Comparison of ENCODE assay signal across 8 mouse cellular contexts in the genomic region with DNA sequence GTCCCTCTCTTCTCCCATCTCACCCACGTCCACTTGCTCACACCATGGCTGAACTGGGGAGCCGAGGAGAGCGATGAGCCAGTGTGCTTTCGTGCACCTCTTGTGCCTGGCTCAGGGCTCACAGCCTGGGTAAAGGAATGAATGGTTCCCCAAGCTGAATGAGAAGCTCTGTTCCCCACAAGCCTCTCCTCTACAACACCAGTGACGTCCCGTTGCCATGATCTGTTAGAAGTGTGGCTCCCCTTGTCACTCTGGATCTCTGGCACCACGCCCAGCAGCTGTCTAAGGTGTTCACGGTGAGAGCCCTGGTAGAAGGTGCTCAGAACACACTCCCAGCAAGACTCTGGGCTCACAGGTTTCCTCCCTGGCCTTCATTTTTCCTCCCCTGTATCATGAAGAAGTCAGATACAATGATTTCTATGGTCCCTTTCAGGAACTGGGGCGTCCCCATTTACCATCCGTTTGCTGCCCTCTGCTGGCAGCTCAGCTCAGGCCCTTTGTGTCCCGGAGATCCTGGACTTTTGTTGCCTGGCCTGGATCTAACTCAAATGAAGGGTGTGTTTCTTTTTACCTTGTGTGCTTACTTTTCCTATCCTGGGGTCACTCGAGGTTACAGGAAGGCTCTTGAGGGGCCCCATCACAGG. TPM values are rescaled to one million over a fixed set of nuclear protein-coding genes. Genes with fewer than 3 reads are reported as not detected.
A peak's percentile ranks its signal among the peaks of the same experiment; 100 is the strongest.
DNase-seq lines count a peak whose midpoint lies in the region; ATAC-seq and TF ChIP-seq lines count a peak whose summit lies in the region.

No protein-coding gene starts in this region.

- peak; percentile 92 for DNase-seq in brain, embryonic 14.5 days (ENCODE audit: low read depth)
- peak; percentile 75 to 83 for DNase-seq in heart, postnatal 36 days
- peak; percentile 88 for DNase-seq in layer of hippocampus, adult 11-12 months (ENCODE audit: low spot score)
- peak; percentile 84 for DNase-seq in liver, postnatal 0 days
- peak; percentile 91 for DNase-seq in testis, postnatal 10 days (ENCODE audit: low spot score)

- 42% methylated on average over 12 of the region's 12 CpGs for WGBS in liver, postnatal 0 days (ENCODE audit: insufficient replicate concordance)
- 40% methylated on average over 12 of the region's 12 CpGs for WGBS in neural tube, embryonic 15.5 days

- no peak overlapping the region for H3K9ac ChIP-seq in liver, postnatal 0 days (replicated peaks)
- H3K9ac ChIP-seq in neural tube, embryonic 15.5 days (replicated peaks): no peak overlapping the region; the same call in 1 of the 2 replicates

- H3K27me3 ChIP-seq in E14TG2a.4 (ENCODE audit: insufficient read depth, low read length): no peaks in the 10 kb centered on the region
- H3K27me3 ChIP-seq in liver, postnatal 0 days (ENCODE audit: insufficient read depth, low read length): no peaks in the 10 kb centered on the region
- H3K27me3 ChIP-seq in neural tube, embryonic 15.5 days (replicated peaks): no peaks in the 10 kb centered on the region

- H3K4me3 ChIP-seq in E14TG2a.4 (replicated peaks; ENCODE audit: low read length): no peak overlapping the region
- no peak overlapping the region for H3K4me3 ChIP-seq in liver, postnatal 0 days (ENCODE audit: low read depth, low read length)
- H3K4me3 ChIP-seq in neural tube, embryonic 15.5 days (replicated peaks): no peak overlapping the region

- H3K9me3 ChIP-seq in E14TG2a.4 (ENCODE audit: low read length): no peaks in the 10 kb centered on the region
- H3K9me3 ChIP-seq in liver, postnatal 0 days (ENCODE audit: low read length): no peaks in the 10 kb centered on the region
- no peaks in the 10 kb centered on the region for H3K9me3 ChIP-seq in neural tube, embryonic 15.5 days (replicated peaks)

- H3K36me3 ChIP-seq in E14TG2a.4 (ENCODE audit: insufficient read depth, low read length): no peaks in the 10 kb centered on the region
- no peaks in the 10 kb centered on the region for H3K36me3 ChIP-seq in liver, postnatal 0 days (replicated peaks; ENCODE audit: insufficient read depth, low read length)
- no peaks in the 10 kb centered on the region for H3K36me3 ChIP-seq in neural tube, embryonic 15.5 days

- H3K27ac ChIP-seq in liver, postnatal 0 days (ENCODE audit: low read depth): no peak overlapping the region
- peak overlapping the region; percentile 56 for H3K27ac ChIP-seq in neural tube, embryonic 15.5 days (replicated peaks)

- H3K4me2 ChIP-seq in liver, postnatal 0 days (ENCODE audit: low read depth, low read length): no peak overlapping the region
- no peak overlapping the region; the same call in 1 of the 2 replicates for H3K4me2 ChIP-seq in neural tube, embryonic 15.5 days

- intact Hi-C loops in heart, postnatal 36 days (cut with DNase I): loop anchor here (1.0 to 5.0 kb wide), 4 partner anchors 156 to 415 kb away; no protein-coding TSS in a partner anchor

- no peak for TF ChIP-seq POLR2A in brain, embryonic 14.5 days (IDR thresholded peaks at IDR 0.05; ENCODE audit: borderline replicate concordance, extremely low read depth, insufficient read depth, insufficient read length, poor library complexity, severe bottlenecking)

- peaks cover 7% of the 10 kb centered on the region for H3K4me1 ChIP-seq in E14TG2a.4 (replicated peaks; ENCODE audit: low read depth, low read length)
- 0 out of 2 replicates have a peak, but pooled peaks cover 3% of the 10 kb centered on the region for H3K4me1 ChIP-seq in liver, postnatal 0 days (ENCODE audit: insufficient read depth)
- peaks cover 5% of the 10 kb centered on the region; the same call in 1 of the 2 replicates for H3K4me1 ChIP-seq in neural tube, embryonic 15.5 days

- TF ChIP-seq EP300 in liver, postnatal 0 days (IDR thresholded peaks at IDR 0.05; ENCODE audit: low read depth): no peak

- peak; percentile 68; the same call in 1 of the 2 replicates for ATAC-seq in erythroid progenitor cell, adult 5-6 weeks (replicated peaks; ENCODE audit: low FRiP score, poor library complexity, severe bottlenecking)
- peak; percentile 49; the same call in 1 of the 2 replicates for ATAC-seq in liver, postnatal 0 days
- peak; percentile 82 for ATAC-seq in neural tube, embryonic 15.5 days (ENCODE audit: low FRiP score)

- TF ChIP-seq CTCF in E14TG2a.4 (conservative IDR thresholded peaks at IDR 0.05; ENCODE audit: low read length): peak; percentile 95
- peak; percentile 98 for TF ChIP-seq CTCF in brain, embryonic 14.5 days (IDR thresholded peaks at IDR 0.05; ENCODE audit: borderline replicate concordance, extremely low read depth, insufficient read depth, insufficient read length)
- TF ChIP-seq CTCF in liver, postnatal 0 days (IDR thresholded peaks at IDR 0.05; ENCODE audit: low read depth): peak; percentile 92

RNA-seq across cellular contexts. Expression of a gene that starts 51.1 kb away (rescaled TPM):
- polyA plus RNA-seq in brain, embryonic 14.5 days (2012; rRNA removed): 4.2 and 4.3 TPM in 2 replicates
- total RNA-seq in erythroid progenitor cell, adult 5-6 weeks (2015; ENCODE audit: low replicate concordance): 17.6 and 21.3 TPM in 2 replicates
- 16.9 and 30.9 TPM in 2 replicates for total RNA-seq in erythroid progenitor cell, adult 5-6 weeks (2017; ENCODE audit: low replicate concordance)
- total RNA-seq in heart, postnatal 36 days (2021): 10 to 100 TPM; 10.7 to 11.5 TPM
- polyA plus RNA-seq in liver, postnatal 0 days (2015; fragmentation: Nextera tagmentation; extraction: Ambion mirVana): 6.9 and 7.9 TPM in 2 replicates
- polyA plus RNA-seq in neural tube, embryonic 15.5 days (2015; fragmentation: Nextera tagmentation; extraction: Ambion mirVana): 3.1 and 4.9 TPM in 2 replicates
